Mouse (Mus musculus): ENCODE measurements around the gene Slc9a9.

The Slc9a9 gene

GRCm38 (mm10) chr9:94732599-94733287 lies 63.0 kb downstream of the Slc9a9 start:
- in situ Hi-C loops (cut with MboI) = no loop called here

GRCm38 (mm10) chr9:94734320-94734719 lies 64.6 kb downstream of the Slc9a9 start:
- in situ Hi-C loops (cut with MboI) = no loop called here

GRCm38 (mm10) chr9:94737226-94737625 lies 67.5 kb downstream of the Slc9a9 start:
- in situ Hi-C loops (cut with MboI) = no loop called here

GRCm38 (mm10) chr9:94738555-94739427 lies 69.1 kb downstream of the Slc9a9 start:
- in situ Hi-C loops (cut with MboI) = no loop called here

- in situ Hi-C loops (cut with MboI) = no loop called here
Measured at GRCm38 (mm10) chr9:94740841-94741240, 71.1 kb downstream of the Slc9a9 start.

- in situ Hi-C loops (cut with MboI) = no loop called here
Measured at GRCm38 (mm10) chr9:94743291-94743690, 73.6 kb downstream of the Slc9a9 start.

GRCm38 (mm10) chr9:94748503-94748902 lies 78.8 kb downstream of the Slc9a9 start:
- in situ Hi-C loops (cut with MboI) = no loop called here

- in situ Hi-C loops (cut with MboI) = no loop called here
Measured at GRCm38 (mm10) chr9:94750187-94750586, 80.5 kb downstream of the Slc9a9 start.

GRCm38 (mm10) chr9:94750935-94751637 lies 81.4 kb downstream of the Slc9a9 start:
- in situ Hi-C loops (cut with MboI) = no loop called here

GRCm38 (mm10) chr9:94751638-94752021 lies 81.9 kb downstream of the Slc9a9 start:
- in situ Hi-C loops (cut with MboI) = no loop called here

- in situ Hi-C loops (cut with MboI) = no loop called here
Measured at GRCm38 (mm10) chr9:94752121-94752520, 82.4 kb downstream of the Slc9a9 start.

- in situ Hi-C loops (cut with MboI) = no loop called here
Measured at GRCm38 (mm10) chr9:94759904-94760303, 90.2 kb downstream of the Slc9a9 start.

- in situ Hi-C loops (cut with MboI) = no loop called here
Measured at GRCm38 (mm10) chr9:94768114-94768513, 98.4 kb downstream of the Slc9a9 start.

GRCm38 (mm10) chr9:94768524-94768923 lies 98.8 kb downstream of the Slc9a9 start:
- in situ Hi-C loops (cut with MboI) = no loop called here

- in situ Hi-C loops (cut with MboI) = no loop called here
Measured at GRCm38 (mm10) chr9:94773357-94773756, 103.6 kb downstream of the Slc9a9 start.

- in situ Hi-C loops (cut with MboI) = no loop called here
Measured at GRCm38 (mm10) chr9:94788261-94788660, 118.6 kb downstream of the Slc9a9 start.

- in situ Hi-C loops (cut with MboI) = no loop called here
Measured at GRCm38 (mm10) chr9:94790966-94791365, 121.3 kb downstream of the Slc9a9 start.

GRCm38 (mm10) chr9:94803073-94803472 lies 133.4 kb downstream of the Slc9a9 start:
- in situ Hi-C loops (cut with MboI) = no loop called here

GRCm38 (mm10) chr9:94805506-94805905 lies 135.8 kb downstream of the Slc9a9 start:
- in situ Hi-C loops (cut with MboI) = no loop called here

GRCm38 (mm10) chr9:94815518-94815917 lies 145.8 kb downstream of the Slc9a9 start:
- in situ Hi-C loops (cut with MboI) = no loop called here

GRCm38 (mm10) chr9:94821268-94821667 lies 151.6 kb downstream of the Slc9a9 start:
- in situ Hi-C loops (cut with MboI) = no loop called here

GRCm38 (mm10) chr9:94833836-94834235 lies 164.1 kb downstream of the Slc9a9 start:
- in situ Hi-C loops (cut with MboI) = no loop called here

GRCm38 (mm10) chr9:94837384-94837783 lies 167.7 kb downstream of the Slc9a9 start:
- in situ Hi-C loops (cut with MboI) = no loop called here

All from mature B cell (primary cell).